Mouse (Mus musculus): ENCODE measurements at regions not wholly inside any gene's neighbourhood (a gene's known extent, or its start where the extent isn't known, plus 50 kb on each side); places are given as distances from the start of the nearest gene placed in this dataset.

GRCm38 (mm10) chr8:96929901-96930300 is 1041.6 kb upstream of the Got2 start:
- Histone ChIP-seq H3K27ac (replicated peaks) (no peak overlapping the region), H3K27me3 (replicated peaks) (no peaks in the 10 kb centered on the region), H3K9me3 (no peaks in the 10 kb centered on the region), H3K4me2 (no peak overlapping the region), H3K36me3 (no peaks in the 10 kb centered on the region), H3K9ac (no peak overlapping the region), H3K4me3 (no peak overlapping the region), H3K4me1 (no peaks in the 10 kb centered on the region)
- ATAC-seq (ENCODE audit: extremely low read depth, insufficient number of reproducible peaks, low FRiP score, low TSS enrichment): no peak
- 81% methylated on average over 3 of the region's 3 CpGs for WGBS

GRCm38 (mm10) chr8:96880956-96881355 is 992.6 kb upstream of the Got2 start:
- Histone ChIP-seq H3K9me3 (no peaks in the 10 kb centered on the region), H3K36me3 (no peaks in the 10 kb centered on the region), H3K4me3 (no peak overlapping the region), H3K27me3 (replicated peaks) (no peaks in the 10 kb centered on the region), H3K27ac (replicated peaks) (no peak overlapping the region), H3K4me1 (no peaks in the 10 kb centered on the region), H3K4me2 (no peak overlapping the region), H3K9ac (no peak overlapping the region)
- 37% methylated on average over 2 of the region's 2 CpGs for WGBS
- no peak for ATAC-seq (ENCODE audit: extremely low read depth, insufficient number of reproducible peaks, low FRiP score, low TSS enrichment)

- no peak overlapping the region for H3K4me3 ChIP-seq
- no peak for ATAC-seq (ENCODE audit: extremely low read depth, insufficient number of reproducible peaks, low FRiP score, low TSS enrichment)
- WGBS: 63% methylated on average over 6 of the region's 6 CpGs
These were observed 990.4 kb upstream of the Got2 start for GRCm38 (mm10) chr8:96878793-96879192.

GRCm38 (mm10) chr8:96873465-96874094 is 985.2 kb upstream of the Got2 start:
- no peak overlapping the region for H3K9ac ChIP-seq
- 84% methylated on average over 4 of the region's 4 CpGs for WGBS
- no peak overlapping the region for H3K4me3 ChIP-seq
- no peaks in the 10 kb centered on the region for H3K9me3 ChIP-seq
- no peak overlapping the region for H3K27ac ChIP-seq (replicated peaks)
- H3K36me3 ChIP-seq: no peaks in the 10 kb centered on the region
- H3K4me2 ChIP-seq: no peak overlapping the region
- no peak for ATAC-seq (ENCODE audit: extremely low read depth, insufficient number of reproducible peaks, low FRiP score, low TSS enrichment)
- no peaks in the 10 kb centered on the region for H3K27me3 ChIP-seq (replicated peaks)
- H3K4me1 ChIP-seq: no peaks in the 10 kb centered on the region

More at GRCm38 (mm10) chr8:96878793-96879192, 990.4 kb upstream of the Got2 start:
- Histone ChIP-seq H3K4me2 (no peak overlapping the region), H3K27ac (replicated peaks) (no peak overlapping the region), H3K36me3 (no peaks in the 10 kb centered on the region), H3K27me3 (replicated peaks) (no peaks in the 10 kb centered on the region), H3K9me3 (no peaks in the 10 kb centered on the region), H3K4me1 (no peaks in the 10 kb centered on the region), H3K9ac (no peak overlapping the region)

GRCm38 (mm10) chr8:96868178-96869080 is 980.1 kb upstream of the Got2 start:
- Histone ChIP-seq H3K4me3 (no peak overlapping the region), H3K36me3 (no peaks in the 10 kb centered on the region), H3K27ac (replicated peaks) (no peak overlapping the region), H3K4me1 (no peaks in the 10 kb centered on the region), H3K4me2 (no peak overlapping the region), H3K9me3 (no peaks in the 10 kb centered on the region), H3K27me3 (replicated peaks) (no peaks in the 10 kb centered on the region), H3K9ac (no peak overlapping the region)
- no peak for ATAC-seq (ENCODE audit: extremely low read depth, insufficient number of reproducible peaks, low FRiP score, low TSS enrichment)
- WGBS: 0% methylated on average over 1 of the region's 1 CpGs

- no peaks in the 10 kb centered on the region for H3K9me3 ChIP-seq
- no peak overlapping the region for H3K9ac ChIP-seq
- H3K4me2 ChIP-seq: 0 out of 2 replicates have a peak overlapping the region, but pooled peaks have one; percentile 7
- no peaks in the 10 kb centered on the region for H3K36me3 ChIP-seq
- no peak for ATAC-seq (ENCODE audit: extremely low read depth, insufficient number of reproducible peaks, low FRiP score, low TSS enrichment)
- no peak overlapping the region for H3K4me3 ChIP-seq
- H3K27me3 ChIP-seq (replicated peaks): no peaks in the 10 kb centered on the region
- WGBS: 53% methylated on average over 6 of the region's 6 CpGs
- no peak overlapping the region for H3K27ac ChIP-seq (replicated peaks)
- H3K4me1 ChIP-seq: no peaks in the 10 kb centered on the region
These were observed 976.3 kb upstream of the Got2 start for GRCm38 (mm10) chr8:96864606-96865005.

- no peak for ATAC-seq (ENCODE audit: extremely low read depth, insufficient number of reproducible peaks, low FRiP score, low TSS enrichment)
- no peak overlapping the region for H3K4me2 ChIP-seq
- no peak overlapping the region for H3K4me3 ChIP-seq
- no peaks in the 10 kb centered on the region for H3K27me3 ChIP-seq (replicated peaks)
- no peaks in the 10 kb centered on the region for H3K9me3 ChIP-seq
- 68% methylated on average over 2 of the region's 2 CpGs for WGBS
- no peaks in the 10 kb centered on the region for H3K4me1 ChIP-seq
- no peak overlapping the region for H3K27ac ChIP-seq (replicated peaks)
- no peak overlapping the region for H3K9ac ChIP-seq
- H3K36me3 ChIP-seq: no peaks in the 10 kb centered on the region
These were observed 972.6 kb upstream of the Got2 start for GRCm38 (mm10) chr8:96860870-96861462.

GRCm38 (mm10) chr8:96843566-96843965 is 955.2 kb upstream of the Got2 start:
- Histone ChIP-seq H3K9me3 (no peaks in the 10 kb centered on the region), H3K4me1 (0 out of 2 replicates have a peak, but pooled peaks cover 4% of the 10 kb centered on the region), H3K4me2 (no peak overlapping the region), H3K36me3 (no peaks in the 10 kb centered on the region), H3K27ac (replicated peaks) (no peak overlapping the region), H3K27me3 (replicated peaks) (no peaks in the 10 kb centered on the region), H3K9ac (no peak overlapping the region), H3K4me3 (no peak overlapping the region)
- ATAC-seq (ENCODE audit: extremely low read depth, insufficient number of reproducible peaks, low FRiP score, low TSS enrichment): no peak
- WGBS: 79% methylated on average over 2 of the region's 2 CpGs

- Histone ChIP-seq H3K27me3 (replicated peaks) (no peaks in the 10 kb centered on the region), H3K36me3 (no peaks in the 10 kb centered on the region), H3K9me3 (no peaks in the 10 kb centered on the region), H3K4me1 (no peaks in the 10 kb centered on the region), H3K4me2 (no peak overlapping the region), H3K9ac (no peak overlapping the region), H3K27ac (replicated peaks) (no peak overlapping the region), H3K4me3 (no peak overlapping the region)
- WGBS: 76% methylated on average over 3 of the region's 3 CpGs
- no peak for ATAC-seq (ENCODE audit: extremely low read depth, insufficient number of reproducible peaks, low FRiP score, low TSS enrichment)
These were observed 947.2 kb upstream of the Got2 start for GRCm38 (mm10) chr8:96835532-96835931.

GRCm38 (mm10) chr8:96834673-96835072 is 946.3 kb upstream of the Got2 start:
- no peak for ATAC-seq (ENCODE audit: extremely low read depth, insufficient number of reproducible peaks, low FRiP score, low TSS enrichment)
- Histone ChIP-seq H3K27ac (replicated peaks) (no peak overlapping the region), H3K9ac (no peak overlapping the region), H3K4me2 (no peak overlapping the region), H3K36me3 (no peaks in the 10 kb centered on the region), H3K4me1 (no peaks in the 10 kb centered on the region), H3K9me3 (no peaks in the 10 kb centered on the region), H3K4me3 (no peak overlapping the region), H3K27me3 (replicated peaks) (no peaks in the 10 kb centered on the region)
- WGBS: 66% methylated on average over 2 of the region's 2 CpGs

GRCm38 (mm10) chr8:96829253-96829652 is 940.9 kb upstream of the Got2 start:
- Histone ChIP-seq H3K4me3 (no peak overlapping the region), H3K4me2 (no peak overlapping the region), H3K27ac (replicated peaks) (no peak overlapping the region), H3K27me3 (replicated peaks) (no peaks in the 10 kb centered on the region), H3K4me1 (no peaks in the 10 kb centered on the region), H3K36me3 (no peaks in the 10 kb centered on the region), H3K9ac (no peak overlapping the region), H3K9me3 (no peaks in the 10 kb centered on the region)
- no peak for ATAC-seq (ENCODE audit: extremely low read depth, insufficient number of reproducible peaks, low FRiP score, low TSS enrichment)
- 79% methylated on average over 1 of the region's 1 CpGs for WGBS

Data from heart, embryonic 13.5 days (tissue).